Mouse (Mus musculus): ENCODE measurements around the gene Ssr3.
A peak's percentile ranks its signal among the peaks of the same experiment; 100 is the strongest.

Ssr3 gene

DNA sequence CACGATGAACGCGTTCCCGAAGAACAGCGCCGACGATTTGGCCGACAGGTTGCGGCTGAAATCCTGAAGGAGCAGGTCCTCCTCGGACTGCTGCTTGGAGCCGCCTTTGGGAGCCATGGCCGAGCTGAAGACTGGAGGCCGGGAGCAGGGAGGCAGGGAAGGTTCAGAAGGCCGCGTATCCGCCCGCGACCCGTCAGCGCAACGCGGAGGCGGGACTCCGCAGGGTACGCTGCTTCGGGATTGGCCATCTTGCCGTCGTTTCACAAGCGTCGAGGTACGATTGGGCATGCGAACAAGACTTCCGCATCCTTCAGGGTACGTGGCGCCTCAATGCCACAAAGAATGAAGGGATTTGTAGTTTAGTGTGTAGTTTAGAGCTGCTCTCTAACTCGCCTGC lies at the start of gene Ssr3:
Gene Ssr3 (minus strand): TSS at position 203 of the 397 bp plus-strand sequence.
- DNase-seq (ENCODE audit: low spot score) = peak; percentile 99

DNA sequence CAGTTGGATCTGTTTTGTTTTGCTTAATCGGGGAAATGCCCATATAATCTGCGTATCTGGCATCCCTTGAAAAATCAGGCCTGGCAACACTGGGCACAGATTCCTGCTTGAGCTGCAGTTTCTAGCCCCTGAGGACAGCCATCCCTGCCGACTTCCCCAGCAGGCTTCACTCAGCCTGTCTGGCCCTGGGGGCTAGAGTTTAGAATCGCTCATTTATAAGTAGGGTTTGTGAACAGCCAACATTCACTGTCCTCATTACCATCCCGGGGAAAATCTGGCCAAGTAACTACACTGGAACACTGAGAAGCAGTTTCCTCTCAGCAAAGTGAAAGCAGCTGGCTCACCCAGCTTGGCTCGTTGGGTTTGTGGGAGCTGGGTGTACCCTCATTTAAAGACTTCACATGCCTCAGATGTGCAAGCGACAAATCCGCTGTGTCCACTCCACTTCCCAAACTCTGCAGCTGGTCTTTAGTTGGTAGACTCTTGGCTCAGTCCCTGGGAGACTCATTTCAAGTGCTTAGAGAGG lies 49.2 kb upstream of the Ssr3 start:
- DNase-seq (ENCODE audit: low spot score) = peak; percentile 17

DNA sequence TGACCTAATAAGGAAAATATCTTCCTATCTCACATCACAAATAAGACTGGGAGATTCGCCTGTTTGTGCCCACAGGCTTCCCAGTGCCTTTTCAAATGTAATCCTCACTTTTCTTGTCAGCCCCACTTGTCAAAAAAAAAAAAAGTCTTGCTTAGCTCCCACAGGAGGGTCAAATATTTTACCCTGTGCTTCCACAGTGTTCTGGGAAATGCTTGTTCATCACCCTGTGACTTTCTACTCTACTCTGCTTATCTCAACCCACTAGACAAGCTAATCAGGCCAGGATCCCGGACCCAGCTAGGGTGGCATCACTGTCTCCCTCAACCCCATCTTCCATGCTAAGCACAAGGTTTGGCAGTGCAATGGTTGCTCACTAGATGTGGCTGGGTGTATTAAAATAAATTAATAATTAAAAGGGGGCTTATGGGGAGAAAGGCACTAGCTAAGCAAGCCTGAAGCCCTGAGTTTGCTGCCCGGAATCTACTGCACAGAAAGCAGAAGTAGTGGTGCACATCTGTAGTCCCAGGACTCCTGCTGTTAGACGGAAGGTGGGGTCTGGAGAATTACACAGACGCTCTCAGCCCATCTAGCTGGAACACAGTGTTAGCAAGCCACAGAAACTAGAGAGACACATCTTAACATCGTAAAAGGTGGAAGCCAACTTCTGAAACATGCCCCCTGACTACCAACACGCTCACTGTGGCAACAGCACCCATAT lies 46.2 kb upstream of the Ssr3 start:
- DNase-seq (ENCODE audit: low spot score) = no peak

DNA sequence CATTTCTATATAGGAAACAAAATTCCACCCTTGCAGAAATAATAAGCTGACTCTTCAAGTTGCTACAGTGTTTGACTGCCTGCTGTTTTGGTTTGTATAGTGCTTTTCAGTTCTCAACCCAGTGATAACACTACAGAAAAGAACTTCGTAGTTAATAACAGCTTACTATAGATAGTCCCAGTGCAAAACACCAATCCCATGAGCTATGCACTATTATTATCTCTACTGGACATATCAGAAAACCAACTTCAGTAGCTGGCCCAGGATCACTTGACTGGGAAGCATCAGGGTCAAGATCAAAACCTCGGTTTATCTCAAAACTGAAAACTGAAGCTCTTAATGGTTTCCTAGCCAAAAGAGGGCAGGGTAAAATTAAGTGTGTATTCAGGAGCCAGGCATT lies 43.4 kb upstream of the Ssr3 start:
- DNase-seq (ENCODE audit: low spot score) = no peak

DNA sequence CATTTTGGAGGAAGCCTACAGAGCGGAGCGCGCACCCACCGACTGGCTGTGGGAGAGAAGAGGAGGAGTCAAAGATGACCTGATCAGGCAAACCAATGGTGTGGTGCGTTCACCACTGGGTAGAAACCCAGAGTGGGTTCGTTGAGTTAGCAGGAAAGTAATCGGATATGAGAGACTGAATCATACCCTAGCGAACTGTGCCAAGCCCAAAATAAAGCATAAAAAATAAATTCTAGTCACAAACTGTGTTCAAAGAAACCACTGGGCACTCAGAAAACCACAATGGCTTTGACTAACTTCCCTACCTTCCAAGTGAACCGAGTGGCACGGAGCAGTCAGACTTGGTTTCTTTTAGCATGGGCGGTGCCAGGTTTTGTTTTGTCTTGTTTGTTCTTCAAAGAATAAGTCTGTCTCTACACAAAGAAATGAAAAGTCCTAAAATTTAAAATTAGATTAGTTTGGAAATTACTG lies 42.7 kb upstream of the Ssr3 start:
- DNase-seq (ENCODE audit: low spot score) = no peak

DNA sequence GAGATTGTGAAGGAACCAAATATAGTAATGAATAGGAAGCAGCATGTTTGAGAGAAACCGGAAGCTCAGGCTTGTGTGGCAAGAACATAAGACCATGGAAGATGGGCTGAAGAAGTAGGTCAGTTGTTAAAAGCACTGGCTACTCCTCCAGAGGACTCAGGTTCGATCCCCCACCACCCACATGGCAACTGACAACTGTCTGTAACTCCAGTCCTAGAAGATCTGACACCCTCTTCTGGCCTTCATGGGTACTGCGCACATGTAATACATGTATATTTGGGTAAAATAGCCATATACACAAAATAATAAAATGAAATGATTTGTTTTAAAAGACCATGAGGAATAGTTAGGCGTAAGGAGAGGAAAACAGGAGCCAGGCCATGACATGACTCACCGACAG lies 39.8 kb upstream of the Ssr3 start:
- no peak for DNase-seq (ENCODE audit: low spot score)

DNA sequence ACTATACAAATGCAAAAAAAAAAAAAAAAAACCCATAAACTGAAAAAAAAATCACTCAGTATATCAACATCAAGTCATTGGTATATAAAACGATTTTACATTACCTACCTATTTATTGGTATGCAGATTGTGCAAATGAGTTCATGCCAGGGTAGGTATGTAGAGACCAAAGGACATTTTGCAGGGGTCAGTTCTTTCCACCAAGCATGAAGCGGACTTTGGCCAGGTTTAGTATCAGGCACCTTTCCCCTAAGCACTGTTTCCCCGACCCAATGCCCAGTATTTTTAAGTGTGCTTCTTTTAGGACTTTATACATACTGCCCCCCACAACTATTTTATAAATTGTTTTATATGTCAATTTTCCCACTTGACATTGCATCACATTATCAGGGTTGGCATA lies 27.3 kb upstream of the Ssr3 start:
- no peak for DNase-seq (ENCODE audit: low spot score)

DNA sequence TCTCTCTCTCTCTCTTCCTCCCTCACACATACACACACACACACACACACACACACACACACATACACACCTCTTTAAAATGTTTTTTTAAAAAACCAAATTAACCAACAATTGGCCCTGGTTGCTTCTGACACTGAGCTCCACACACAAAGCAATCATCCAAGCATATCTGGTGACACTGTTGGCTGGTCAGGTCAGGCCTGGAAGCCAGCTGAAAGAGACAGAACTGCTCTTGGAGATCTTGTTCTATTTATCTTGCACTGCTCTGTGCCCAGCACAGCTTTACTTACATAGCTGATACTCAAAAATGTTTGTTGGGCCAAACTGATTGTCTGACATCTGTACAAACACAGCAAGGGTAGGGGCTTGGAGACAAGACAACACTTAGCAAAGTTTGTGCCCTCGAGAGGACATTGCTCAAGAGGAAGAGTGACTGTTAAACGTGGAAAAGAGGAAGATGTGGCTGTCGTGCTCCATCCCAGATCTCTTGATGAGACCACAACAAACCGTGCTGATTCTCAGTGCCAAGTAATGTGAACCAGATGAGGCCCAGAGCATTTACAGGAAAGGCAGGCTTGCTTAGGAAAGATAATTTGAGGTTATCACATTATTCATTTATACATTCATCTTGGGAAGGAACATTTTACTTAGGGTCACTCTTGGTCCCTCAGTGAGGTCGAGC lies 25.6 kb upstream of the Ssr3 start:
- DNase-seq (ENCODE audit: low spot score) = peak; percentile 35

DNA sequence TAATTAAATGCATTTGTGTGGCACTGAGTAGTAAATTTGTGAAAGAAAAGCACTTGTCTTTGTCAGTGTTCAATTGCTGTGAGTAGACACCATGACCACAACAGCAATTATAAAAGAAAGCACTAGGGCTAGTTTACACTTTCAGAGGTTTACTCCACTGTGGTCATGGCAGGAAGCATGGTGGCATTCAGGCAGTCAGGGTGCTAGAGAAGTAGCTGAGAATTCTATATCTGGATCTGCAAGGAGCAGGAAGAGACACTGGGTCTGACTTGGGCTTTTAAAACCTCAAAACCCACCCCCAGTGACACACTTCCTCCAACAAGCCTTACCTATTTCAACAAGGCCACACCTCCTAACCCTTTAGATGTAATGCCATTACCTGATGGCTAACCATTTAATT lies 24.1 kb upstream of the Ssr3 start:
- no peak for DNase-seq (ENCODE audit: low spot score)

DNA sequence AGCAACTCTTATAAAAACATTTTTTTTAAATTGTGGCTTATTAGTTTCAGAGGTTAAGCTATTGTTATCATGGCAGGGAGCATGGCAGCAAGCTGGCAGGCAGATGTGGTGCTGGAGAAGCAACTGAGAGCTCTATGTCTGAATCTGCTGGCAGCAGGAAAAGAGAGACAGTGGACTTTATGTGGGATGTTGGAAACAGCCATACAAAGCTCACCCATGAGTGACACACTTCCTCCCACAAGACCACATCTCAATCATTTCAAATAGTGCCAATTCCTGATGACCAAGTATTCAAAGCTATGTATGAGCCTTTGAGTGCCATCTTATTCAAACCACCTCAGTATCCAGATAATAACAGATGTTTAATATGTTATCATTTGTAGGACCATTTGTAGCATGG lies 15.5 kb upstream of the Ssr3 start:
- no peak for DNase-seq (ENCODE audit: low spot score)

DNA sequence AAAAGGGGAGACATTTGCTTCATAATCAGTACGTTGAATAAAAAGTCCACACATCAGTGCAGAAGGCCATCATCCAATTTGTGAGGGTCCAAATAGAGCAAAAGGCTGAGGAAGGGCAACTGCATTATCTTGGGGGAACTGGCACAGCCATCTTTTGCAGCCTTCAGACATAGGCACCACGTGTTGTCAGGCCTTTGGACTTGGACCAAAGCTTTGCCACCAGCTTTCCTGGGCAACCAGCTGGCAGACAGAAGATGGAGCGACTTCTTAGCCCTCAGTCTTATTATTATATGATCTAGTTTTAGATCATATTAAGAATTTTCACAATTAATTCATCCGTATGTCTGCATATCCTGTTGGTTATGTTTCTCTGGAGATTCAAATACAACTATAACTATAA lies 13.4 kb upstream of the Ssr3 start:
- DNase-seq (ENCODE audit: low spot score) = no peak

DNA sequence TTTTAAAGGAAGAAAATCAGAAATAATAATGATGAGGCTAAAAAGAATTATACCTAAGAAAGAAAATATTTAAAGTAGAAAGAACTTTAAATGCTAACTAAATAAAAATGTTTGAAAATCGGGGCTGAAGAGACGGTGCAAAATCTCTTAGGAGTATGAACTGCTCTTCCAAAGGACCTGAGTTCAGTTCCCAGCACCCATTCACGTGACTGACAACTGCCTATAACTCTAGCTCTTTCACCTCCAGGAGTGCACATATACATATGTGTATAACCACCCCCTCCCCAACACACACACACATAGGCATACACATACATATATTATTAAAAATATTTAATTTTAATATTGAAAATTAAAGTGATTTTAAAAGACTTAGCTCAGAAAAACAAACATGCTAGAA lies 5.1 kb upstream of the Ssr3 start:
- DNase-seq (ENCODE audit: low spot score) = no peak

DNA sequence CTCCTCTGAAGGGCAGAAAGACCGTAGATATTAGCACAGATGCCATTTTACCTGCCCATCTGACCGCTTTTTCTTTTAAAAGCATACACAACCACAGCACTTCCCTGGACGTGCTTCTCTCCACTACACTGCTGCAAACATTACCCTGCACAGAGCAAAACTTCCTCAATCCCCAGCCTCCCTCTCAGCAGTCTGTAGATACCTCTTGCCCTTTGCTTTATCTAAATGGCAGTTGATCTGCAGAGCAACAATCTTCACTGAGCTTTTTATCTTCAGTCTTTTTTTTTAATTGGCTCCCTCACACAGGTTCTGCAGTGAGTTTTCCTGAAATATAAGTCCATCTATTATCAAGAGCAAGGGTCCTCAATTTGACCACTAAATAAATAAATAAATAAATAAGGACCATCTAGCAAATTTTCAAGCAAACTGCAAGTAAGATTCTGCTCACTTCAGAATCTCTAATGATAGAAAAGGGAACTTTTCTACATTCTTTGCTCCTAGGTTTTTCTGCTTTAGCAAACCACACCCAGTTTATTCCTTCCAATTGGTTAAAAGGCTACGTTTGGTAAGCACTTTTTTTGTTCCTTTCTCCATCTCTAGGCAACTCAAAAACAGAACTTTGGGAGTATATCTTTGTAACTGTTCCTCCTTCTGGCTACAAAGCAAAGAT lies 4.5 kb upstream of the Ssr3 start:
- DNase-seq (ENCODE audit: low spot score) = no peak

DNA sequence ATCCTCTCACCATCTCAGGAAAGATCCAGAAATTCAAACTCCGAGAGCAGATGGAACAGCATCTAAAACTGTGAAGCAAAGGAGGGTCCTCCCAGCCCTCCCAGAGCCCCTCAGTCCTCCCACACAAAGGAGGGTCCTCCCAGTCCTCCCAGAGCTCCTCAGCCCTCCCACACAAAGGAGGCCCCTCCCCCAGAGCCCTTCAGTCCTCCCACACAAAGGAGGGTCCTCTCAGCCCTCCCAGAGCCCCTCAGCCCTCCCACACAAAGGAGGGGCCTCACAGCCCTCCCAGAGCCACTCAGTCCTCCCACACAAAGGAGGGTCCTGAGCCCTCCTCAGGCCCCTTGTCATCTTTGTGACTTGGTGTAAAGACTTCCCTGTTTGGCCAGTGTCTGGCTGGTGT lies 2.7 kb upstream of the Ssr3 start:
- DNase-seq (ENCODE audit: low spot score) = peak; percentile 6

DNA sequence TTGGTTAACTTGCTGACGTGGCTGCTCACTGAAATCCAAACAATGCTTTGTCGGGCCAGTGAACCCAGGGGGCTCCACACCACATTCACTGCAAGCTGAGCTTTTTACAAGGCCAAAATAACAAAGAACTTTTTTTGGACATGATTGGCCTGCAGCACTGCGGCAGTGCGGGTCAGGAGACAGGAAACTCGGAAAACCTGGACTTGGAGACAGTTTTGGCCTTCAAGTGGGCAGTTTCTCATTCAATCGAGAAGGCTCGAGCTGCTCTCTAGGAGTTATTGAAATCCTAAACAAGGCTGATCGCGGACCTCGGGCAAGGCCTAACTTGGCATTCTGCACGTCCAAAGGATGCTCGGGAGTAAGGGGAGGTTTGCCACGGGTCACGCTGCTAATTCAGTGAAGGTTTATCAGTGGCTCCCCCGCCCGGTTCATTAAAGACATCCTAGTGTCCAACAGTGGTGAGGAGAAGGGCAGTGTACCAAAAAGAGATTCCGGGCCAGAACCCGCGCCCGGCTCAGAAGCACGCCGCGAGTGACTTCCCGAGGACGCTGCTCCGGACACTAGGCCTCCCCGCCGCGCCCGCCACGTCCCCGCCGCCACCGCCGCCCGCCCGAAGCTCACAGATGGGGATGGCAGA lies 521 bp downstream of the Ssr3 start:
- peak; percentile 68 for DNase-seq (ENCODE audit: low spot score)

DNA sequence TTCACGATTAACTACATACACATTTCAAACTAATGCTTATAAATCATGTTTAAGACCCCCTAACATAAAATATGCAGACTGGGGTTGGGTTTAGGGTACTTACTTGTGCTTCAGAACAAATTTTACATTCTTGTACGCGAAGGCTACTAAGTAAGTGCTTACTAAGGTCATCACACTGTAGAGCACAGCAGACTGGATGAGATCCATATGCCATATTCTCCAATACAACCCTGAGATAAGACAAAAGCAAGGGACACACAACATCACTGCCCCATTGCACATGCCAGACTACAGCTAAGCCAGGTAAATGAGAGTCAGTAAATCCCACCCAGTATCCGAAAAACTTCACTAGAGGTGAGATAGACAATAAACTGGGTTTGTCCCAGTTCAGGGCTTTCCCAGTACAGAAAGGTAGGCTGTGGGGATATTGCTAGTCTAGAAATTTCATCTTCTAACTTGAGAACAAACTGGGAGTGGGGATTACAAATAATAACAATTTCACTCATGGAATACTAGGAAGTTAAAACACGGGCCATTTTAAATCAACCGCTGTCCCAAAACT lies 1.1 kb downstream of the Ssr3 start:
- DNase-seq (ENCODE audit: low spot score) = no peak

DNA sequence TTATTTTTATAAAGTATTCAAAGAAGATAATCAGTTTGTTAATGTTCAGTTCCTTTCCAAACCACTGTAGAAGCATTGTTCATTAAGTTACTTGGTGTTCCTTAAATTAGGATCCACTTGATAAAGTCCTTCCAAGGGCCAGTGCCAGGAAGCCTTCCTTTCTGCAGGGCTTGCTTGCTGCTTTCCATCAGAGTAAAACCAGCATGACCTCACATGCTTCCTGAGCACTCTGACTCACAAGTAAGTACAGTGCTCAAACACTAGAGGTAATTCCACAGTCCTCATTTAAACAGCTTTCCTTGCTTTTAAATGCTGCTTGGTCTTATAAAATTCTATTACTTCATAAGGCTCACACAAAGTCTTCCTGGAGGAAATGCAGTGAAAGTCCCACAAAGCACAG lies 6.7 kb downstream of the Ssr3 start:
- no peak for DNase-seq (ENCODE audit: low spot score)

DNA sequence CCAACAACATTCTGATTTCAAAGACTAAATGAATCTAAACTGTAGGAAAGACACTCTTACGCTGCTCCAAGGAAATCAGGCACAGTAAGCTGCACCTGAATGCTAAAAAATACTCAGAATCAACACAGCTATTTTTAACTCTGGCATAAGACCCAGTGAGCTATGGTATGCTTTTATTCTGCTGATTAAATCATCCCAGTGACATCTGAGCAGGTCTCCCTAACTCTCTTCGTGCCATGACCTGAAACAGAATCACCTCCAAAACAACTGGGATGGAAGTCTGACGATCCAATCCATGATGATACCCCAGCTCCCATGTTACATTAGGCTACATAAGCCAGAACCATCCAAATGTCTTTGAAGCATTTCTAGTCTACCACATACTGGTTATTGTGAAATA lies 8.0 kb downstream of the Ssr3 start:
- DNase-seq (ENCODE audit: low spot score) = no peak

DNA sequence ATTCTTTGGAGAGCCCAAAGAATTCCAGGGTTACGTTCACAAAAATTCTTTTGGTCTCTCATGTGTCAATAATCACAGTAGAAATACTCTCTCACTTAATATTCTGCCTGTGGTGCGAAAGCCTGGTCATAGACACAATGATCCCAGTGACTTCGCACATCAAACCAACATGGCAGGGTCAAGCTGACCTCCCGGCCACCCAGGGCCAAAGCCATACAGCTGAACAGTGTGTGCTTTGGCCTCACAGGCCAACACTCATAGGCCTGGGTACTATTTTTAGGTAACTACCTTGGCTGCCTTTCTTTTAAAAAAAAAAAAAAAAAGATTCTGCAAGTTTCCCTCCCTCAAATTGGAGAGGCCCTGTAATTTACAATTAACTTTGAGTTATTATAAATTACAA lies 11.3 kb downstream of the Ssr3 start:
- no peak for DNase-seq (ENCODE audit: low spot score)

DNA sequence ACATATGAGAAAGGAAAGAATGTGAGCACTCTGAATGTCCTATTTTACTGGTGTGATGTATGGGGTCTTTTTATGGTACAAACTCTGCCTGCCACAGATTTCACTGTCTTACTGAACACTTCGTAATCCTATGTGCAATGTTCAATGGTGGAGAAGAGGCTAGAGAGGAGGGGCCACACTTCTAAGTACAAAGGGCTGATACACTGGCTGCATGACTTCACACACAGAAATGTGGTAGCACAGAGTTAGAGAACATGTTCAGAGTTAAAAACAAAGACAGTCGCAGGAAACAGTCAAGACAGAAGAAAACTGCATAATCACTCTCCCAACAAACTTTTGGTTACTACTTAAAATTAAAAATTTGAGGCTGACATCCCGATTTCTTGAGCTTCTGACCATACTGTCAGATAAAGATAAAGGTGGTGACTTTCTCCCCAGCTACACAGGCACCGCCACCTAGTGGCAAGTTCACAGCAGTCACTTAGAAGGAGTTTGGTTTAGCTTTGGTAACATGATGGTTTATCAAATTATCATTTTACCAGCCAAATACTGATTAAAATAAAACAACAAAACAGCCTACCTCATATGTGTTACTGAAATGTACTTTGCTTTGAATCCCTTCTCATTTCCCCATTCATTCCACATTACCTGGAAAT lies 12.4 kb downstream of the Ssr3 start:
- DNase-seq (ENCODE audit: low spot score) = peak; percentile 73

DNA sequence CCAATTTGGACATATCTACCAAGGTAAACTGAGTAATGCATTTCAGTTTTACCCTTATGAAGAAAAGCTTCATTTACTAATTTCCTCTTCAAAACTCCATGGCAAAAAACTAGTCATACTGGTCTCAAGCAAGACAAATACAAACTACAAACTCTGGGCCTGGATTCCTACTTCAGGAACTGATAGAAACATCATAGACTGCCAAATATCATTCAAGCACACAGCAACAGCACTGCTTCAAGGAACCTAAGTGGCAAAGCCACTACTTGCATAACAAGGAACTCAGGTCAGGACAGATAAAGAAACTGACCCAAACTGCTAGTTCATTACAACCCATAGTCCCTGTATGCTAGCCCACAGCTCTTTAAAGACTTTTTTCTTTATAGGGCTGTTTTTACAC lies 13.7 kb downstream of the Ssr3 start:
- no peak for DNase-seq (ENCODE audit: low spot score)

DNA sequence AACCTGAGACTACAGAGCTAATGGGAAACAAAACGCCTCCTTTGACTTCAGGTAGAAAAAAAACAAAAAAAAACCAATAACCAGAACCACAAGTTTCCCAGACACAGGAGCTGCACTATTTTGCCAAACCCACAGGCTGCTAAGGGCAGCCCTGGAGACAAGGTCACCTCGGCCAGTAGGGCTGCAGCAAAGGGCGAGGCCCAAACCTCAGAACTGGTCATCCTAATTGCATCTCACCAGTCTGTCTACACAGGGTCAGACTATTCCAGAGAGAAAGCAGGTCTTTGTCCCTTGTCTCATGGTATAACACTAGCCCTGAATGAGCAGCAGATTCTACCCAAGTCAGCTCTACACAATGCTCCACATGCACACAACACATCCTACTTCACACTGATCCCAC lies 17.7 kb downstream of the Ssr3 start:
- no peak for DNase-seq (ENCODE audit: low spot score)

All from embryo, embryonic 10 days (tissue).